In genomic region chr1:97553485-97554474, GRCm38 (mm10) we compare ENCODE assay signal across 12 mouse cellular contexts.
DNase-seq lines count a peak whose midpoint lies in the region; ATAC-seq lines count a peak whose summit lies in the region.
"Had no signal": no experiment of that assay in that cellular context is flagged by ENCODE, and none has a peak within 500 bp of the region (broad histone marks: within the 10 kb centered on the region; RNA-seq: fewer than 3 reads in every experiment).

No protein-coding gene starts in this region.

- H3K27ac ChIP-seq in forebrain, embryonic 13.5 days: no peak overlapping the region
- H3K27ac ChIP-seq in neural tube, embryonic 12.5 days: no peak overlapping the region
- H3K27ac ChIP-seq: heart, embryonic 13.5 days; intestine, embryonic 15.5 days; liver, embryonic 15.5 days had no signal

- no peaks in the 10 kb centered on the region for H3K36me3 ChIP-seq in forebrain, embryonic 13.5 days (ENCODE audit: poor library complexity, severe bottlenecking)
- H3K36me3 ChIP-seq in neural tube, embryonic 12.5 days: no peaks in the 10 kb centered on the region
- H3K36me3 ChIP-seq: heart, embryonic 13.5 days; intestine, embryonic 15.5 days; liver, embryonic 15.5 days had no signal

- H3K4me2 ChIP-seq in forebrain, embryonic 13.5 days: no peak overlapping the region
- H3K4me2 ChIP-seq in neural tube, embryonic 12.5 days (replicated peaks): no peak overlapping the region
- H3K4me2 ChIP-seq: heart, embryonic 13.5 days; intestine, embryonic 15.5 days; liver, embryonic 15.5 days had no signal

- H3K9me3 ChIP-seq in forebrain, embryonic 13.5 days (replicated peaks): no peaks in the 10 kb centered on the region
- no peaks in the 10 kb centered on the region for H3K9me3 ChIP-seq in neural tube, embryonic 12.5 days
- H3K9me3 ChIP-seq: heart, embryonic 13.5 days; intestine, embryonic 15.5 days; liver, embryonic 15.5 days had no signal

- no peak overlapping the region for H3K4me3 ChIP-seq in forebrain, embryonic 13.5 days
- H3K4me3 ChIP-seq in neural tube, embryonic 12.5 days: no peak overlapping the region
- H3K4me3 ChIP-seq: heart, embryonic 13.5 days; intestine, embryonic 15.5 days; liver, embryonic 15.5 days had no signal

- no peak overlapping the region for H3K9ac ChIP-seq in forebrain, embryonic 13.5 days
- H3K9ac ChIP-seq in neural tube, embryonic 12.5 days: no peak overlapping the region
- H3K9ac ChIP-seq: heart, embryonic 13.5 days; intestine, embryonic 15.5 days; liver, embryonic 15.5 days had no signal

- ATAC-seq in forebrain, embryonic 13.5 days: peak; percentile 68
- ATAC-seq in neural tube, embryonic 12.5 days (ENCODE audit: low FRiP score, low read depth): peak; percentile 88
- ATAC-seq: intestine, embryonic 15.5 days had no signal

- DNase-seq in embryo, embryonic 10 days (ENCODE audit: low spot score): peak; percentile 14
- DNase-seq in embryo, embryonic 11 days: no peak
- DNase-seq in layer of hippocampus, adult 8-10 months (ENCODE audit: low spot score in 2 of 2): peak; percentile 17 to 26
- DNase-seq in thymus, postnatal 36 days: no peak
- DNase-seq in kidney, adult 9 months: no peak
- DNase-seq in testis, postnatal 10 days (ENCODE audit: low spot score): no peak
- DNase-seq: B cell, adult 2 months had no signal

- WGBS in forebrain, embryonic 13.5 days: 76% methylated on average over 8 of the region's 8 CpGs
- 66% methylated on average over 8 of the region's 8 CpGs for WGBS in neural tube, embryonic 12.5 days

- H3K4me1 ChIP-seq in forebrain, embryonic 13.5 days: 0 out of 2 replicates have a peak, but pooled peaks cover 3% of the 10 kb centered on the region
- H3K4me1 ChIP-seq in neural tube, embryonic 12.5 days: no peaks in the 10 kb centered on the region
- H3K4me1 ChIP-seq: heart, embryonic 13.5 days; intestine, embryonic 15.5 days; liver, embryonic 15.5 days had no signal

- no peaks in the 10 kb centered on the region for H3K27me3 ChIP-seq in forebrain, embryonic 13.5 days
- no peaks in the 10 kb centered on the region for H3K27me3 ChIP-seq in neural tube, embryonic 12.5 days (replicated peaks)
- H3K27me3 ChIP-seq: heart, embryonic 13.5 days; intestine, embryonic 15.5 days; liver, embryonic 15.5 days had no signal

Comparison
In these comparisons a context has a peak if more than half of its experiments do, and no peak if none do; other contexts are left out.
1. DNase-seq: peak in embryo, embryonic 10 days (single experiment) and layer of hippocampus, adult 8-10 months (2 of 2); none in embryo, embryonic 11 days (single experiment), thymus, postnatal 36 days (0 of 2), kidney, adult 9 months (single experiment) and testis, postnatal 10 days (single experiment).